Comparison of ENCODE assay signal across 28 mouse cellular contexts in the genomic region with DNA sequence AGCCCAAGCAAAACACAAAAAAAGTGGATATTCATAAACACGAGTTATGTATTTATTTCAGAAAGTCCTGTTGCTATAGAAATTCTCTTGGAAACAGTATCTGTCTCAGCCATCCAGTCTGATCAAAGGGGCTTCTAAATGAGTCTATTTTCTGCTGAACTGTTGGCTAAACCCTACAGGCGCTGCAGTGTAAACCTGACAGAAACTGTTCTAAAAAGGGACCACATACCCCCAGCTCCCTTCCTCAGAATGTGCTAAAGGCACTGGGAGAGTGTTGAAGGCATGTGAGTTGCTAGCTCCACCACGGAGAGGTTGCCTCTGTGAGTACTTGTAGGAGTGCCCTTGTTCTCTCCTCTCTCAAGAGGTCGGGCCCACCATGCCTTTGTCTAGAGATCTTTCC. TPM values are rescaled to one million over a fixed set of nuclear protein-coding genes. Genes with fewer than 3 reads are reported as not detected.
DNase-seq lines count a peak whose midpoint lies in the region; ATAC-seq and TF ChIP-seq lines count a peak whose summit lies in the region.
"Had no signal": no experiment of that assay in that cellular context is flagged by ENCODE, and none has a peak within 500 bp of the region (broad histone marks: within the 10 kb centered on the region; RNA-seq: fewer than 3 reads in every experiment).

No protein-coding gene starts in this region.

- no peaks in the 10 kb centered on the region for H3K36me3 ChIP-seq in forebrain, embryonic 10.5 days (replicated peaks)
- no peaks in the 10 kb centered on the region for H3K36me3 ChIP-seq in forebrain, embryonic 16.5 days (ENCODE audit: control insufficient read depth, insufficient read depth)
- H3K36me3 ChIP-seq in hindbrain, embryonic 10.5 days: no peaks in the 10 kb centered on the region
- no peaks in the 10 kb centered on the region for H3K36me3 ChIP-seq in hindbrain, embryonic 16.5 days (ENCODE audit: control insufficient read depth, insufficient read depth, low read length)
- no peaks in the 10 kb centered on the region for H3K36me3 ChIP-seq in thymus, adult 2 months (ENCODE audit: control insufficient read depth, insufficient read depth, low read length)
- H3K36me3 ChIP-seq: heart, embryonic 10.5 days; heart, embryonic 15.5 days; hindbrain, embryonic 12.5 days; limb, embryonic 12.5 days; liver, embryonic 15.5 days; midbrain, embryonic 12.5 days had no signal

- WGBS in forebrain, embryonic 10.5 days: 77% methylated on average over 4 of the region's 4 CpGs
- 47% methylated on average over 4 of the region's 4 CpGs for WGBS in forebrain, embryonic 16.5 days
- whole genome bisulfite sequencing in hindbrain, embryonic 10.5 days: 69% methylated on average over 4 of the region's 4 CpGs
- 60% methylated on average over 4 of the region's 4 CpGs for WGBS in hindbrain, embryonic 16.5 days
- 81% methylated on average over 4 of the region's 4 CpGs for WGBS in thymus, adult 2 months

- H3K27ac ChIP-seq in forebrain, embryonic 10.5 days: peak overlapping the region; percentile 48; the same call in 1 of the 2 replicates
- H3K27ac ChIP-seq in forebrain, embryonic 16.5 days (ENCODE audit: low read length): no peak overlapping the region
- H3K27ac ChIP-seq in hindbrain, embryonic 10.5 days: peak overlapping the region; percentile 45; the same call in 1 of the 2 replicates
- no peak overlapping the region for H3K27ac ChIP-seq in hindbrain, embryonic 16.5 days (ENCODE audit: low read depth, low read length)
- no peak overlapping the region for H3K27ac ChIP-seq in thymus, adult 2 months (ENCODE audit: control insufficient read depth, insufficient read depth, low read length)
- H3K27ac ChIP-seq: heart, embryonic 10.5 days; heart, embryonic 15.5 days; hindbrain, embryonic 12.5 days; kidney, postnatal 0 days; limb, embryonic 12.5 days; liver, embryonic 15.5 days; midbrain, embryonic 12.5 days; stomach, postnatal 0 days had no signal

- no peak for TF ChIP-seq CTCF in thymus, adult 2 months (IDR thresholded peaks at IDR 0.05; ENCODE audit: borderline replicate concordance, control insufficient read depth, extremely low read depth, insufficient read depth, low read length, poor library complexity)

- no peak for ATAC-seq in forebrain, embryonic 16.5 days
- no peak for ATAC-seq in hindbrain, embryonic 16.5 days
- ATAC-seq: intestine, embryonic 16.5 days; Patski had no signal

- no peak overlapping the region for H3K4me2 ChIP-seq in forebrain, embryonic 16.5 days (ENCODE audit: low read length)
- no peak overlapping the region for H3K4me2 ChIP-seq in hindbrain, embryonic 16.5 days (ENCODE audit: low read length)
- H3K4me2 ChIP-seq: heart, embryonic 15.5 days; hindbrain, embryonic 12.5 days; limb, embryonic 12.5 days; liver, embryonic 15.5 days; lung, embryonic 14.5 days; midbrain, embryonic 12.5 days had no signal

- H3K9ac ChIP-seq in forebrain, embryonic 16.5 days (replicated peaks; ENCODE audit: low read depth, low read length): no peak overlapping the region
- no peak overlapping the region for H3K9ac ChIP-seq in hindbrain, embryonic 16.5 days (ENCODE audit: low read depth, low read length)
- H3K9ac ChIP-seq: heart, embryonic 15.5 days; hindbrain, embryonic 12.5 days; limb, embryonic 12.5 days; liver, embryonic 15.5 days; lung, embryonic 14.5 days; midbrain, embryonic 12.5 days had no signal

- no peak for TF ChIP-seq POLR2A in thymus, adult 2 months (IDR thresholded peaks at IDR 0.05; ENCODE audit: control insufficient read depth, extremely low read depth, insufficient read depth, low read length, poor library complexity)

- no peak for DNase-seq in forebrain, embryonic 10.5 days (ENCODE audit: extremely low spot score, low spot score)
- DNase-seq in hindbrain, embryonic 10.5 days (ENCODE audit: low spot score): no peak
- DNase-seq in right cerebral cortex, adult 18-20 months: peak; percentile 24
- DNase-seq in right cerebral cortex, postnatal 25 days: no peak
- no peak for DNase-seq in thymus, adult 2 months
- DNase-seq: adrenal gland, postnatal 25 days; cerebellum, adult 18-20 months; cerebellum, postnatal 10 days; gastrocnemius, postnatal 25 days; heart, adult 11 months; kidney, adult 8-10 months; kidney, postnatal 4 days; lung, embryonic 14.5 days; lung, postnatal 14 days; right cerebral cortex, postnatal 4 days; thymus, postnatal 4 days had no signal

- H3K4me3 ChIP-seq in forebrain, embryonic 10.5 days: no peak overlapping the region
- H3K4me3 ChIP-seq in forebrain, embryonic 16.5 days (replicated peaks; ENCODE audit: low read length): no peak overlapping the region
- H3K4me3 ChIP-seq in hindbrain, embryonic 10.5 days: no peak overlapping the region
- H3K4me3 ChIP-seq in hindbrain, embryonic 16.5 days (ENCODE audit: low read length): no peak overlapping the region
- no peak overlapping the region for H3K4me3 ChIP-seq in thymus, adult 2 months (ENCODE audit: control insufficient read depth, insufficient read depth, low read length)
- H3K4me3 ChIP-seq: heart, embryonic 10.5 days; heart, embryonic 15.5 days; hindbrain, embryonic 12.5 days; limb, embryonic 12.5 days; liver, embryonic 15.5 days; midbrain, embryonic 12.5 days had no signal

- no peaks in the 10 kb centered on the region for H3K9me3 ChIP-seq in forebrain, embryonic 10.5 days
- no peaks in the 10 kb centered on the region for H3K9me3 ChIP-seq in forebrain, embryonic 16.5 days (ENCODE audit: control insufficient read depth, low read length)
- H3K9me3 ChIP-seq in hindbrain, embryonic 10.5 days: no peaks in the 10 kb centered on the region
- H3K9me3 ChIP-seq in hindbrain, embryonic 16.5 days (ENCODE audit: control insufficient read depth, low read length): no peaks in the 10 kb centered on the region
- H3K9me3 ChIP-seq: heart, embryonic 10.5 days; heart, embryonic 15.5 days; hindbrain, embryonic 12.5 days; limb, embryonic 12.5 days; liver, embryonic 15.5 days; midbrain, embryonic 12.5 days had no signal

- peaks cover 57% of the 10 kb centered on the region for H3K4me1 ChIP-seq in forebrain, embryonic 10.5 days
- peaks cover 22% of the 10 kb centered on the region for H3K4me1 ChIP-seq in forebrain, embryonic 16.5 days (replicated peaks; ENCODE audit: control insufficient read depth, insufficient read depth, low read length)
- peaks cover 51% of the 10 kb centered on the region for H3K4me1 ChIP-seq in hindbrain, embryonic 10.5 days (replicated peaks)
- H3K4me1 ChIP-seq in hindbrain, embryonic 16.5 days (ENCODE audit: control insufficient read depth, insufficient read depth, low read depth, low read length): peaks cover 4% of the 10 kb centered on the region; the same call in 1 of the 2 replicates
- H3K4me1 ChIP-seq in thymus, adult 2 months (replicated peaks; ENCODE audit: control insufficient read depth, insufficient read depth, low read length): peaks cover 20% of the 10 kb centered on the region
- H3K4me1 ChIP-seq: heart, embryonic 15.5 days had no signal

- H3K27me3 ChIP-seq in forebrain, embryonic 10.5 days (ENCODE audit: poor library complexity, severe bottlenecking): no peaks in the 10 kb centered on the region
- no peaks in the 10 kb centered on the region for H3K27me3 ChIP-seq in forebrain, embryonic 16.5 days (replicated peaks; ENCODE audit: control insufficient read depth, insufficient read depth, low read length)
- no peaks in the 10 kb centered on the region for H3K27me3 ChIP-seq in hindbrain, embryonic 10.5 days (ENCODE audit: insufficient read depth, poor library complexity, severe bottlenecking)
- H3K27me3 ChIP-seq in hindbrain, embryonic 16.5 days (replicated peaks; ENCODE audit: control insufficient read depth, insufficient read depth, low read length): no peaks in the 10 kb centered on the region
- H3K27me3 ChIP-seq in thymus, adult 2 months (ENCODE audit: control insufficient read depth, insufficient read depth, low read length): no peaks in the 10 kb centered on the region
- H3K27me3 ChIP-seq: heart, embryonic 15.5 days; hindbrain, embryonic 12.5 days; limb, embryonic 12.5 days; liver, embryonic 15.5 days; midbrain, embryonic 12.5 days; Patski had no signal

RNA-seq across cellular contexts. Expression of a gene that starts 19.7 kb away (rescaled TPM):
- polyA plus RNA-seq in forebrain, embryonic 10.5 days (2016; fragmentation: Nextera tagmentation; extraction: Ambion mirVana): 13.6 and 14.0 TPM in 2 replicates
- polyA plus RNA-seq in forebrain, embryonic 16.5 days (2015; fragmentation: Nextera tagmentation; extraction: Ambion mirVana): 4.0 and 5.0 TPM in 2 replicates
- polyA plus RNA-seq in hindbrain, embryonic 10.5 days (2016; fragmentation: Nextera tagmentation; extraction: Ambion mirVana): 10.5 and 12.1 TPM in 2 replicates
- polyA plus RNA-seq in hindbrain, embryonic 16.5 days (2015; fragmentation: Nextera tagmentation; extraction: Ambion mirVana): 3.5 and 3.8 TPM in 2 replicates
- polyA plus RNA-seq in thymus, adult 2 months (2012; rRNA removed): 4.4 and 5.4 TPM in 2 replicates

Comparison
In these comparisons a context has a peak if more than half of its experiments do, and no peak if none do; other contexts are left out.
1. H3K27ac ChIP-seq: peak in forebrain, embryonic 10.5 days (single experiment) and hindbrain, embryonic 10.5 days (single experiment); none in forebrain, embryonic 16.5 days (single experiment), hindbrain, embryonic 16.5 days (single experiment) and thymus, adult 2 months (single experiment).